Mouse (Mus musculus): Measurements from ENCODE around the gene Cnga1. TPM values are rescaled to one million over a fixed set of nuclear protein-coding genes. Genes with fewer than 3 reads are reported as not detected.
A peak's percentile ranks its signal among the peaks of the same experiment; 100 is the strongest.

Gene Cnga1
- polyA plus RNA-seq, 1 experiment from 2014 or later = not detected

- ATAC-seq (ENCODE audit: extremely low read depth, insufficient number of reproducible peaks, low FRiP score, low TSS enrichment) = no peak
- no peak overlapping the region for H3K4me3 ChIP-seq
- H3K9me3 ChIP-seq = no peaks in the 10 kb centered on the region
- H3K27me3 ChIP-seq (replicated peaks) = 0 out of 2 replicates have a peak, but pooled peaks cover 6% of the 10 kb centered on the region
- no peak overlapping the region for H3K27ac ChIP-seq (replicated peaks)
- H3K9ac ChIP-seq = no peak overlapping the region
- H3K4me1 ChIP-seq = peaks cover 7% of the 10 kb centered on the region
- no peaks in the 10 kb centered on the region for H3K36me3 ChIP-seq
- no peak overlapping the region for H3K4me2 ChIP-seq
- 50% methylated on average over 6 of the region's 6 CpGs for WGBS
Observed at GRCm38 (mm10) chr5:72661051-72661781, 17.1 kb upstream of the Cnga1 start.

GRCm38 (mm10) chr5:72658375-72658774, 14.3 kb upstream of the Cnga1 start:
- Histone ChIP-seq H3K4me2 (no peak overlapping the region), H3K4me3 (no peak overlapping the region), H3K9me3 (no peaks in the 10 kb centered on the region), H3K36me3 (no peaks in the 10 kb centered on the region), H3K9ac (no peak overlapping the region), H3K27me3 (replicated peaks) (0 out of 2 replicates have a peak, but pooled peaks cover 5% of the 10 kb centered on the region), H3K4me1 (peaks cover 7% of the 10 kb centered on the region), H3K27ac (replicated peaks) (no peak overlapping the region)
- WGBS = 79% methylated on average over 13 of the region's 13 CpGs
- ATAC-seq (ENCODE audit: extremely low read depth, insufficient number of reproducible peaks, low FRiP score, low TSS enrichment) = no peak

GRCm38 (mm10) chr5:72656270-72656791, 12.3 kb upstream of the Cnga1 start:
- no peak overlapping the region for H3K27ac ChIP-seq (replicated peaks)
- H3K9ac ChIP-seq = no peak overlapping the region
- no peaks in the 10 kb centered on the region for H3K36me3 ChIP-seq
- peaks cover 3% of the 10 kb centered on the region for H3K4me1 ChIP-seq
- H3K4me3 ChIP-seq = no peak overlapping the region
- H3K27me3 ChIP-seq (replicated peaks) = no peaks in the 10 kb centered on the region
- H3K9me3 ChIP-seq = no peaks in the 10 kb centered on the region
- 58% methylated on average over 7 of the region's 7 CpGs for whole genome bisulfite sequencing
- no peak overlapping the region for H3K4me2 ChIP-seq
- no peak for ATAC-seq (ENCODE audit: extremely low read depth, insufficient number of reproducible peaks, low FRiP score, low TSS enrichment)

GRCm38 (mm10) chr5:72653068-72653674, 9.1 kb upstream of the Cnga1 start:
- Histone ChIP-seq H3K9me3 (no peaks in the 10 kb centered on the region), H3K27me3 (replicated peaks) (peaks cover 13% of the 10 kb centered on the region), H3K27ac (replicated peaks) (no peak overlapping the region), H3K4me2 (no peak overlapping the region), H3K4me1 (peaks cover 2% of the 10 kb centered on the region), H3K9ac (no peak overlapping the region), H3K36me3 (no peaks in the 10 kb centered on the region), H3K4me3 (no peak overlapping the region)
- 74% methylated on average over 10 of the region's 10 CpGs for WGBS
- no peak for ATAC-seq (ENCODE audit: extremely low read depth, insufficient number of reproducible peaks, low FRiP score, low TSS enrichment)

GRCm38 (mm10) chr5:72648987-72649735, 5.1 kb upstream of the Cnga1 start:
- no peak overlapping the region for H3K27ac ChIP-seq (replicated peaks)
- 74% methylated on average over 9 of the region's 9 CpGs for WGBS
- H3K27me3 ChIP-seq (replicated peaks) = peaks cover 43% of the 10 kb centered on the region
- H3K4me3 ChIP-seq = no peak overlapping the region
- H3K36me3 ChIP-seq = no peaks in the 10 kb centered on the region
- no peak overlapping the region for H3K4me2 ChIP-seq
- no peak for ATAC-seq (ENCODE audit: extremely low read depth, insufficient number of reproducible peaks, low FRiP score, low TSS enrichment)
- peaks cover 12% of the 10 kb centered on the region for H3K4me1 ChIP-seq
- no peak overlapping the region for H3K9ac ChIP-seq
- no peaks in the 10 kb centered on the region for H3K9me3 ChIP-seq

- Histone ChIP-seq H3K4me3 (peak overlapping the region; percentile 63), H3K9ac (peak overlapping the region; percentile 75), H3K4me1 (peaks cover 12% of the 10 kb centered on the region), H3K36me3 (no peaks in the 10 kb centered on the region), H3K4me2 (peak overlapping the region; percentile 94), H3K27ac (replicated peaks) (no peak overlapping the region), H3K27me3 (replicated peaks) (peaks cover 46% of the 10 kb centered on the region), H3K9me3 (no peaks in the 10 kb centered on the region)
- WGBS = 5% methylated on average over 18 of the region's 18 CpGs
- no peak for ATAC-seq (ENCODE audit: extremely low read depth, insufficient number of reproducible peaks, low FRiP score, low TSS enrichment)
Observed at GRCm38 (mm10) chr5:72647958-72648595, 4.0 kb upstream of the Cnga1 start.

- Histone ChIP-seq H3K4me2 (peak within 1 kb of the TSS; percentile 94), H3K4me1 (peaks cover 12% of the 10 kb centered on the region), H3K27me3 (replicated peaks) (peaks cover 46% of the 10 kb centered on the region), H3K9me3 (no peaks in the 10 kb centered on the region), H3K9ac (peak within 1 kb of the TSS; percentile 75), H3K36me3 (no peaks in the 10 kb centered on the region), H3K4me3 (peak within 1 kb of the TSS; percentile 63), H3K27ac (replicated peaks) (no peak within 1 kb of the TSS)
- under 1% methylated on average over 25 of the region's 25 CpGs for WGBS
- peak; percentile 76 for ATAC-seq (ENCODE audit: extremely low read depth, insufficient number of reproducible peaks, low FRiP score, low TSS enrichment)
Observed at GRCm38 (mm10) chr5:72647418-72647907, 3.4 kb upstream of the Cnga1 start, which contains the start of gene Nipal1. Gene Nipal1 (plus strand): TSS chr5:72647795.

GRCm38 (mm10) chr5:72646996-72647395, 2.9 kb upstream of the Cnga1 start:
- Histone ChIP-seq H3K4me3 (peak overlapping the region; percentile 63), H3K4me2 (peak overlapping the region; percentile 94), H3K27ac (replicated peaks) (no peak overlapping the region), H3K9ac (peak overlapping the region; percentile 48; the same call in 1 of the 2 replicates), H3K27me3 (replicated peaks) (peaks cover 46% of the 10 kb centered on the region), H3K9me3 (no peaks in the 10 kb centered on the region), H3K4me1 (peaks cover 12% of the 10 kb centered on the region), H3K36me3 (no peaks in the 10 kb centered on the region)
- WGBS = 30% methylated on average over 10 of the region's 10 CpGs
- ATAC-seq (ENCODE audit: extremely low read depth, insufficient number of reproducible peaks, low FRiP score, low TSS enrichment) = no peak

- Histone ChIP-seq H3K4me1 (peaks cover 12% of the 10 kb centered on the region), H3K4me3 (no peak overlapping the region), H3K27ac (replicated peaks) (no peak overlapping the region), H3K27me3 (replicated peaks) (peaks cover 46% of the 10 kb centered on the region), H3K36me3 (no peaks in the 10 kb centered on the region), H3K4me2 (no peak overlapping the region), H3K9ac (no peak overlapping the region), H3K9me3 (no peaks in the 10 kb centered on the region)
- no peak for ATAC-seq (ENCODE audit: extremely low read depth, insufficient number of reproducible peaks, low FRiP score, low TSS enrichment)
- WGBS = 42% methylated on average over 10 of the region's 10 CpGs
Observed at GRCm38 (mm10) chr5:72646131-72646530, 2.1 kb upstream of the Cnga1 start.

- H3K9ac ChIP-seq = no peak overlapping the region
- no peak overlapping the region for H3K27ac ChIP-seq (replicated peaks)
- WGBS = 55% methylated on average over 7 of the region's 7 CpGs
- H3K4me1 ChIP-seq = peaks cover 12% of the 10 kb centered on the region
- H3K4me3 ChIP-seq = no peak overlapping the region
- H3K36me3 ChIP-seq = no peaks in the 10 kb centered on the region
- peaks cover 37% of the 10 kb centered on the region for H3K27me3 ChIP-seq (replicated peaks)
- no peak for ATAC-seq (ENCODE audit: extremely low read depth, insufficient number of reproducible peaks, low FRiP score, low TSS enrichment)
- no peaks in the 10 kb centered on the region for H3K9me3 ChIP-seq
- H3K4me2 ChIP-seq = no peak overlapping the region
Observed at GRCm38 (mm10) chr5:72643655-72644054, 420 bp downstream of the Cnga1 start.

- Histone ChIP-seq H3K9me3 (no peaks in the 10 kb centered on the region), H3K27me3 (replicated peaks) (peaks cover 12% of the 10 kb centered on the region), H3K4me3 (no peak overlapping the region), H3K4me1 (no peaks in the 10 kb centered on the region), H3K4me2 (no peak overlapping the region), H3K36me3 (no peaks in the 10 kb centered on the region), H3K27ac (replicated peaks) (no peak overlapping the region), H3K9ac (no peak overlapping the region)
- ATAC-seq (ENCODE audit: extremely low read depth, insufficient number of reproducible peaks, low FRiP score, low TSS enrichment) = no peak
- WGBS = 88% methylated on average over 1 of the region's 1 CpGs
Observed at GRCm38 (mm10) chr5:72640072-72640471, 4.0 kb downstream of the Cnga1 start.

All from heart, embryonic 13.5 days (tissue).